Mouse (Mus musculus) urinary bladder, postnatal 10 days (tissue): ENCODE data around the gene Zfp358.
A peak's percentile ranks its signal among the peaks of the same experiment; 100 is the strongest.

Experiments used
- DNase-seq: peaks from one replicate; pipeline ENCODE4 v3.0.0; 2022; ENCODE audit warnings: low spot score

Gene Zfp358

DNA sequence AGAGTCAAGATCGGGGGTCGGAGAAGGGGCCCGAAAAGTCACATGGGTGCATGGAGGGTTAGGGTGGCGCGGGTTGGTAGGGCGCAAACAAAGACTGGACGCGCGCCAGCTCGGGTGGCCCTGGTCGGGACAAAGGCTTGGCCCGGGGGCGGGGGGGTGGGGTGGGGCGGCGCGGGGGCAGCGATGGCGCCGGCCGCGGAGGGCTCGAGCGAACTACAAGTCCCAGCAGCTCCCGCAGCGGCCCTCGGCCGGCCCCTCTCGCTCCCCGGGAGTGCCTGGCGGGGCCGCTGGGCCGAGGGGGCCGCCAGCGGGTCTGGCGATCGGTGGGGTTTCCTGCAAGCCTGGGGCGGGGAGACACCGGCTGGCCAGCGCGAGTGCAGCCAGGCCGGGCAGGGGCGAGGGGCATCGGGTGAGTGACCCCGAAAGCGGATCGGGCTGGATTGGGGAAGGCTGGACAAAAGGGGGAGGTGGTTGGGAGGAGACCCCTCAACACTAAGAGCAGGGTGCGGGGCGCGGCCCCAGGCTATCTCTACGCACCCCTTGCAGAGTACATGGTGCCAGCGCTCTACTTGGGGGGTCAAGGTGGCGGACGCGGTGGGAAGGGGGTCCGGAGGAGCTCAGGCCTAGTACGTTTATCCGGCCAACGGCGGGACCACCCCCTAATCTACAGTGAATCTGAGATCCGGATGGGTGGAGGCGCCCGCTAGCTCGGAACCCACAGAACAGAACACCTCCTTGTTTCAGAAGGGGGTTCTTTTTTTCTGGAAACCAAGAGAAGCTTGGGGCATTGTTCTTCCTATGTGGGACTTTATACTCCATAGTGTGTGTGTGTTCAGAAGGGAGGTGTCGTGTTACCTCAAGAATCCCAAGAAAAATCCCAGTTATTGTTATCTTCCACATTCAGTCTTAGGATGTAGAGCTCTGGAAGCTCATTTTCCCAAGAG, at the start of gene Zfp358:
Zfp358 (plus strand) TSS at position 238 of the 944 bp plus-strand sequence.
- no peak for DNase-seq

DNA sequence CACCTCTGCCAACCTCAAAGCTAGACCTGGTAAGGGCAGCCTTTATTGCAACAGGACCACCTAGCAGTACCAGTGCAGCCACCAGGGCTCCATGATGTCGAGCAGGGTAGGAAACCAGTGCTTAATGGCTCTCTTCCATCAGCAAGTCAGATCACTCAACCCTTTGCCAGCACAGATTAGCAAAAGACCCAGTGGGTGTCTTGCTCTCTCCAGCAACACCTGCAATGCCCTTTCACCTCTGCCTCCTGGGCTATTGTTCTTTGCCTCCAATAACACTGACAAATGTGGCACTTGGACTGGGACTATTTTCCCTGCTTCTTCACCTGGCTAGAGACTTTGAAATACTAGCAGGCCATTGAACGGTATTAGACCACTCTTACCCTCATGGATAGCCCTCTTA, 43.7 kb upstream of the Zfp358 start:
- DNase-seq: no peak

DNA sequence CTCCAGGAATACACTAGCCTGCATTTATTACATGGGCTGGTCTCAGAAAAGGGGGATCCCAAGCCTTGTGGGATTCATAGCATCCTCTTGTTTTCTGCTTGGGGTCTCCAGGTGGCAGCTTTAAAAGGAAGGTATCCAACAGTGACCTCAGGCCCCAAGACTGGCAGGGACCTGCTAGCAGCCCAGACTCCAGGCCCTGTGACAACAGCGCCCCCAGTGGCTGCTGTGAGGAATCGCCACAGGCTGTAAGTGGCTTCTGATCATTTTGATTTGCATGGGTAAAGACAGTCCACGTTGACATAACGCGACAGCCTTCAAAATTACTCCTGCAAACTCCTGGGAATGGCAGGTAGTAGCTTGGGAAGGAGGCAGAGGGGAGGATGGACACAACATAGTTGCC, 42.3 kb upstream of the Zfp358 start:
- no peak for DNase-seq

DNA sequence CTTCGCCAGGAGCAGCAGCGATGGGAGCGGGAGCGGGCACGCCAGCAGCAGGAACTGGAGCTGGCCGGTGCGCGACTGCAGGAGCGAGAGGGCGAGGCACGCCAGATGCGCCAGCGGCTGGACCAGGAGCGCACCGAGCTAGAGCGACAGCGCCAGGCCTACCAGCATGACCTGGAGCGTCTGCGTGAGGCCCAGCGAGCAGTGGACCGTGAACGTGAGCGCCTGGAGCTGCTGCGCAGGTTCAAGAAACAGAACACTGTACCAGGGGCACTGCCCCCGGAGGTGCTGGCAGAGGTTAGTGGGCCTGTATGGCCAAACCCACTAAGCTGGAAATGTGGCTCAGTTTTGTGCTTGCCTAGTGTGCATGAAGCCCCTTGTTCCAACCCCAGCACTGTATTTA, 40.9 kb upstream of the Zfp358 start:
- no peak for DNase-seq

DNA sequence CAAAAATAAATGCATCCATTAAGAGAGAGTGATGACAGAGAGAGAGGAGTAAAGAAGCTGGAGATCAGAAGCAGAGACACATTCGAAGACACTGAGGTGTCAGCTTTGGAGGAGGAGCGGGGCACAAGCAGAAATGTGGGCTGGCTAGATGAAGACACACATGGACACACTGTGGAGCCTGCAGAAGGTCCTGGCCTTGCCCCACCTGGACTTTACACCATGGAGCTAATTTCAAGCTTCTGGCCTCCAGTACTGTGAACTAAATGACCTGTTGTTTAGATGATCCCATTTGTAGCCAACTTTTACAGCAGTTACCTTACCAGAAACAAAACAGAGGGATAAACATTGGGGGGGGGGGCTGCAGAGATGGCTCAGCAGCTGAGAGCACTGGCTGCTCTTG, 29.7 kb upstream of the Zfp358 start:
- no peak for DNase-seq

DNA sequence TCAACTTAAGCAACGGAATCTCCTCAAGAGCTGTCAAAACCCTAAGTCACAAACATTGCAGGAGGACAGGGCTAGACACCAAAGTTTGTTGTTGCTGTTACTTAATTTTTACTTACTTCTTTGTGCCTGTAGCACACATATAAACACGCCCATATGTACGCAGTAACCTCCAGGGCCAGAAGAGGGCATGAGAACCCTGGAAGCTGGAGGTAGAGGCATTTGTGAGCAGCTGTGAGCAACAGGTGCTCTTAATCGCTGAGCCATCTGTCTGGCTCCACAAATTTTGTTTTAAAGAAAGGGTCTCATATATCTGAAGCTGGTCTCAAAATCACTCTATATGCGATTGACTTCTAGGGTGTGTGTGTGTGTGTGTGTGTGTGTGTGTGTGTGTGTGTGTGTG, 28.6 kb upstream of the Zfp358 start:
- DNase-seq: no peak

DNA sequence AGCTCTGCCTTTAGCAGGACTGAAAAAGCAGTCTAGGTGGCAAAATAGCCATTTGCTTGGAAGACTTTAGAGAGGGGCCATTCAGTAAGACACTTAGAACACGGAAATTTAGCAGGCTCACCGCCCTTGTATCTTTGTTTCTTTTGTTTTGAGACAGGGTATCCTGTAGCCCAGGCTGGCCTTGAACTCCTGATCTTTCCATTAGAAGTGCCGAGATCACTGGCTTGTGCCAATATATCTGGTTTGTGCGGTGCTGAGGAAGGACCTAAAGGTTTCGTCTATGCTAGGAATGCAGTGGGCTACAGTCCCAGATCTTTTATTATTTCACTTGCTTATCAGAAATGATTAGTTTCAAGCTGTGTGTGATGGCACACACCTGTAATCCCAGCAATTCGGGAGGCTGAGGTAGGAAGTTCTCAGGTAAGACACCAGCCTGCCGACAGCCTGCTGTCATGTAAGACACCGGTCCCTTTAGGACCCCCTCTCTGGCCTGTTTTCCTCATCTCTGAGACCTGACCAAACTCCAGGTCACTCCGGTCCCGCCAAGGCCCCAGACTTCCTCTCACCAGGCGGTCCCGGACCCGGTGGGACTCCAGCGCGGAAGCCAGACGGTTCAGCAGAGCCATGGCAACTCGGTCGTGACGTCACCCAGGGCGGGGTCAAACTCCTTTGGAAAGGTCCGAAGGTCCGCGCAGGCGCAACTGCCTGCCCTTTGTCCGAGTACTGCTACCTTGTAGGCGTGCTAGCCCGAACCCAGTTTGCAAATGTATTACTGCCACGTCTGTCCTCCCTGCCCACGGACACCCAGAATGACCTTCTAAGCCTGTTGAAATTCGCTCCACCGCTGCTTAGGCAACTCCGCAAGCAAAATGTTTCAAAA, 25.7 kb upstream of the Zfp358 start, which contains the start of gene Pex11g:
Pex11g (minus strand) TSS at position 675 of the 880 bp plus-strand sequence.
- peak; percentile 95 for DNase-seq

DNA sequence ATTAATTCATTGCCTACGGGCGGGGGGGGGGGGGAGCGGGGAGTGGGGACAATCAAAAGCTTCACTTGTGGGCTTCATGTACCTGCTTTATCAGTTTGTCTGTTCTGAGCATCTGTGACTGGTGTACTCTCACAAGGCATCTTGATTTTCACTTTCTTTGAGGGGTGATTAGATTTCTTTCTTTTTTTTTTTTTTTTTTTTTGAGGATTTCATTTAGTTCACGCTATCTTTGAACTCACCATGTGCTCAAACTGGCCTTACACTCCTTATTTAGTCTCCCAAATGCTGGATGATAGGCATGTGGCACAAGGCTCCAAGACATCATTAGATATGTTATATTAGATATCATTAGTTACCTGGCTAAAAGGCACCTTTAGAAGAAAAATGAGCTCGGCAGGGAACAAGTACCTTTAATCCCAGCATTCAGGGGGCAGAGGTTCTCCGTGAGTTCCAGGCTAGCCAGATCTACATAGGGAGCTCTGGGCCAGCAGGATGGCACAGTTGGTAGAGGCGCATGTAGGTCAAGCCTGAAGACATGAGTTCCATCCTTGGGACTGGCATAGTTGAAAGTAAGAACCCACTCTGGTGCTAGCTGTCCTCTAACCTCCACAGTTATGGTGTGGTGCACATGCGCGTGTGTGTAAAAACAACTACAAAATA, 24.9 kb upstream of the Zfp358 start:
- DNase-seq: no peak

DNA sequence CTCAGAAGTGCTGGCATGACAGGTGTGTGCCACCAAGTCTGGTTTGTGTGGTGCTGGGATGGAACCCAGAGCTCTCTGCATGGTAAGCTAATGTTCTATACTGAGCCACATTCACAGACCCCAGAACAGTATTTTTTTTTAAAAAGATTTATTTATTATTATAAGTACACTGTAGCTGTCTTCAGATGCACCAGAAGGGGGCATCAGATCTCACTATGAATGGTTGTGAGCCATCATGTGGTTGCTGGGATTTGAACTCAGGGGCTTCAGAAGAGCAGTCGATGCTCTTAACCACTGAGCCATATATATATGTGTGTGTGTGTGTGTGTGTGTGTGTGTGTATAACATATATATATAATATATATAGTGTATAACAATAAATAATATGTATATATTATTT, 24.1 kb upstream of the Zfp358 start:
- no peak for DNase-seq

DNA sequence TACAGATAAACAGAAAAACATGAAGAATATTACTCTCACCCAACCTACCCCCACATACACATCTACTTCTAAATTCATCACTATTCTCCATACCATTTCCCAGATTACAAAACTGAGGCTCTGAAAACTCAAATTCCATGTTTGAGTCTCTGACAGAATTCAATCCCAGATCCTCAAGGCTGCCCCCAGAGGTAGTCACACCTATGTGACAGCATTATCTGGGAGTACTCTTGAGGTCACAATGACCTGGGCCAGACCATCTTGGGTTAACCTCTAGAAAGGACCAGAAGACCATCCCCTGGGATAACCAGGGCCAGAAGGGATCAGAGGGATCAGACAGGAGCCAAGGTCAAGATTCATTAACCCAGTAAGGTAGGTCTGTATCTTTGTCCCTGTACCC, 22.4 kb upstream of the Zfp358 start, which contains the start of gene Tex45:
Tex45 (plus strand) TSS at position 301 of the 400 bp plus-strand sequence.
- DNase-seq: no peak

DNA sequence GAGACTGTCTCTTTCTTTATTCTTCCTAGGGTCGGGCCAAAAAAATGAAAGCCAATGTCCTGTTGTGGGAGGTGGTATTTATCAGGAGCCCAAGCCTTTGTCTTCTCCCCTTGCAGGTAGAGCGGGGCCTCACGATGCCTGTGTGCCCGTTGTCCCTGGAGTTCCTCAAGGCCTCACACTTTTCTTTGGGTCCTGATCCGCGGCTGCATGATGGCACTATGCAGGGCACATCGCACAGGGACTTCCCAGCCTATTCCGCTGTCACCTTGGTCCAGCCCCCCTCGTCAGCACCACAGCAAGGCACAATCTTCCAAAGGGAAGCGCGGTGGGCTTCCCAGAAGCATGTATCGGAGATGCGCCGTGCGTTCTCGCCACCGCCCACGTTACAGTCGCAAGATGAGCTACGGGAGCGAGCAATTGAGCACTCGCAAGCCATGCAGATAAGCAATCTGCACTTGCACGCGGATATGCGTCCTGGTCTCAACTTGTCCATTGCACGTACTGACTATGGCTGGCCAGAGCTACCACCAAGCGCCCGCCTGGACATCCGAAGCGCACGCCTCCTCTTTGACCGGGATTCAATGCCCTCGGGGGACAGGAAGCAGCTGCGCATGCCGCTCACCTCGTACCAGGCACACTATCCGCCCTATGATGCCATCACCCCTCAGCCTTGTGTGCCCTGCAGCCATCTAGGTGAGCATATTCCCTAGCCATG, 17.1 kb upstream of the Zfp358 start:
- DNase-seq: no peak

DNA sequence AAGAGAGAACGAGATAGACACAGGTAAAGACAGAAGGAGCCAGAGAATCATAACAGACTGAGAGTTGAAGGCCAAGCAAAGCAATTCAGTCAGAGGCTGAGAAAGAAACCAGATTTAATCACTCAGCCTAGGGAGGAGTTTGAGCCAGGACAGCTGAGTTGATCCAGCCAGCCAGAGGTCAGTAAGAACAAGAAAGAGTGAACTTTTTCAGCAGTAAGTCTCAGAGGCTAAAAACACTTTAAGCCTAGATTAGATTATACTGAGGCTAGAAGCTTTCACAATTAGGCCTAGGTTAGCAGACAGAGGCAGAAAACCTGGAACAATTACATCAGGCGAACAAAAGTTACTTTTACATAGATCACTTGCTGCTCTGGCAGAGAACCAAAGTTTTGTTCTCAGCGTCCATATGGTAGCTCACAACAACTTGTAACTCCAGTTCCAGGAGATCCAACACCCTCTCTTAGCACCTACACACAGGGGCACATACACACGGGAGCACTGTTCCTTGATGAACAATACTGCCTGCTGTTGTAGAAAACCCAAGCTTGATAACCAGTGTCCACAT, 12.6 kb upstream of the Zfp358 start:
- DNase-seq: no peak

DNA sequence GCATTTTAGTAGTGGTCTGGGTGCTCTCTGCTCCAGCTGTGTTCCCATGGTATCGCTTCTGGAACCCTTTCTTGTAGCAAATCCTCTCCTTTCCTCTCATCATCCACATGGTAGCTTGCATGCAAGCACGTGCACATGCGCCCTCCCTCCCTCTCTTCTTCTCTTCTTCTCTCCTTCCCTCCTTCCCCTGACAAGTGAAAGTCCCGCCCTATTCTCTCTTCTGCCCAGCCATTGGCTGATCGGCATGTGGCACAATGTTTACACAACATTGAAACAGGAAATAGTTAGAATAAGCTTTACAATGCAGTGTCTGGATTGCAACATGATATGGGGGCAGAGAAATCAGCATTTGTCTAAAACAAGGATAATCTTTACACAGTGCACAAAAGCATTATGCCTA, 11.3 kb upstream of the Zfp358 start:
- no peak for DNase-seq

DNA sequence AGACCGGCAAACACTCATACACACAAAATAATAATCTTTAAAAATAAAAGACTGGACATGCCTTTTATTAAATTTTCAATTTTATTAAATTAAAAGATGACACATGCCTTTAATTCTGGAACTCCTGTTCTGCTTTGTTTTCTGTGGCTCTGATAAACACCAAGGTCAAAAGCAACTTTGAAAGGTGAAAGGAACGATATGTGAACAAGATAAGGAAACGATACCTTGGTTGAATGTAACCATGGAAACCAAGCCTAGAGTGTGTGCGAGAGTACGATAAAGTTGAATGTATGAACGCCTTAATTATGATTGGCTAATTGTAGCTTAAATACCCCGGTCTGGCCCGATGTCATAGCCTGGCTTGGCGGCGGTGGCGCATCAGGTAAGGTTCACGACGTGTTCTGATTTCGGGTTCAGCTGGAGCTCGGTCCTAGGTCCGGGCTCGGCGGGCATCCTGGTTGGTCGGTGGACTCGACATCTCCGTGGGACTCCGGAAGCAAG, 10.6 kb upstream of the Zfp358 start:
- DNase-seq: no peak

DNA sequence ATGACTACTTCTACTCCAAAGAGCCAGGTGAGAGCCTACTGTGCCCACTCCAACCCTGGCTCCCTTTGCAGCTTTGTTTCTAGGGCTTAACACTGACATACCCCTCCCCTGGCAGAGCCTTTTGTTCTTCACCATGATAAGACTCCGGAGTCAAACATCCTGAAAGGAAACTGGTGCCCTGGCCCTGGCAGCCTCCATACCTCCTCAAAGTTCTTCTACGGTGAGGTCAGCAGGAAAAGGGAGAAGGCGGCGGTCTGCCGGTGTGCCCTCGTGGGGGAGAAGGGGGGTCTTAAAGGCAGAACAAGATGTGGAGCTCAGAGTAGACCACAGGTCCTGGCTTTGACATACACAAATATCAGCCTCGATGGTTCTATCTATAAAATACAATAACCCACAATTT, 9.4 kb upstream of the Zfp358 start:
- DNase-seq: no peak

DNA sequence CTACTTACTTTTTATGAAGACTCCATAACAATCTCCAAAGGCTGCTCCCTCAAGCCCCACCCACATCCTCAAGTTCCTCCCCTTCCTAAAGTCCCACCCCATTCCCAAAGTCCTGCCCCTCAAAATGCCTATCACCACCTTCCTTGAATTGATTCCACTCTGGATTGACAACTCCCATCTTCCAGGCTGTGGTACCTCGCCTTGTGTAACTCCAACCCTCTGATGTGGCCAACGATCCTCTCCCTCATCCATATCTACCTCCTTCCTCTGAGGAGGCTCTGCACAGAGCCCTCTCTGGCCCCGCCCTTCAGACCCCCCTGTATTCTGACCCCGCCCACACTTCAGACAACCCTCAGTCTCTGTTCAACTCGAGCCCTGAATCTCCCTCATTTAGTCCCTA, 7.7 kb upstream of the Zfp358 start:
- DNase-seq: no peak

DNA sequence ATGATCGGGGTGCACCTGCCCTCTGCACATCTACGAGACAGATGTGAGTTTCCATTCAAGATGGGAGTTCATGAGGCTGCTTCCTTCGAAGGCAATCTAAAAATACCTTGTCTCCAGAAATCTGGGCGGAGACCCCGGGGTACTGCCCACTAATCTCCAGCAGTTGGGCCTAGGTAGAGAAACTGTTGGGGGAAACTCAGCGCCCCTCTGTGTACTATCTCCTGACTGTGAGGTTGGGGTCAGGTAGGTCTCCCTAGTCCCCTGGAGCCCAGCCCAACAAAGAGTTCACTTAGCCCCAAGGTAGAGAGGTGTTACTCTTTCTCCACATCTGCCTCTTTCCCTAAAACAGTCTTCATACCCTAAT, 889 bp downstream of the Zfp358 start:
- DNase-seq: no peak

DNA sequence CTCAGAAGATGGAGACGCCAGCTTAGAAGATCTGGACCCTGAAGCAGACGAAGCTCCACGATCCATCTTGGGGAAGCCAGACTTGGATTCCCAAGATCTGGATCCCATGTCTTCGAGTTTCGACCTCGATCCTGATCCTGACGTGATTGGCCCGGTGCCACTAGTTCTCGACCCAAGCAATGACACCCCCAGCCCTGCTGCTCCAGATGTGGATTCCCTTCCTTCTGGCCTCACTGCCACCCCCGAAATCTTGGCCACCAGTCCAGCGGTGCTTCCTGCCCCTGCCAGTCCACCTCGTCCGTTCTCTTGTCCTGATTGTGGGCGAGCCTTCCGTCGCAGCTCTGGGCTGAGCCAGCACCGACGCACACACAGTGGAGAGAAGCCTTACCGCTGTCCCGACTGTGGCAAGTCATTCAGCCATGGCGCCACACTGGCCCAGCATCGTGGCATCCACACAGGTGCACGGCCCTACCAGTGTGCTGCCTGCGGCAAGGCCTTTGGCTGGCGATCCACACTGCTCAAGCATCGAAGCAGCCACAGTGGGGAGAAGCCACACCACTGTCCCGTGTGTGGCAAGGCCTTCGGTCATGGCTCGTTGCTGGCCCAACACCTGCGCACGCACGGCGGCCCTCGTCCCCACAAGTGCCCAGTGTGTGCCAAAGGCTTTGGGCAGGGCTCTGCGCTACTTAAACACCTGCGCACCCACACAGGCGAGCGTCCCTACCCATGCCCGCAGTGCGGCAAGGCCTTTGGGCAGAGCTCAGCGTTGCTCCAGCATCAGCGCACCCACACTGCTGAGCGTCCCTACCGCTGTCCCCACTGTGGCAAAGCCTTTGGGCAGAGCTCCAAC, 2.9 kb downstream of the Zfp358 start:
- DNase-seq: no peak

DNA sequence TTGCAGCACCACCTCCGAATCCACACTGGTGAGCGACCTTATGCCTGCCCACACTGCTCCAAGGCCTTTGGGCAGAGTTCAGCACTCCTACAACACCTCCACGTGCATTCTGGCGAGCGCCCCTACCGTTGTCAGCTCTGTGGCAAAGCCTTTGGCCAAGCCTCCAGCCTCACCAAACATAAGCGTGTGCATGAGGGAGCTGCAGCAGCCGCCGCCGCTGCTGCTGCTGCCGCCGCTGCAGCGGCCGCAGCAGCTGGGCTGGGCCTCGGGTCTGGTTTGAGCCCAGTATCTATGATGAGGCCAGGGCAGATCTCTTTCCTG, 3.5 kb downstream of the Zfp358 start:
- no peak for DNase-seq

DNA sequence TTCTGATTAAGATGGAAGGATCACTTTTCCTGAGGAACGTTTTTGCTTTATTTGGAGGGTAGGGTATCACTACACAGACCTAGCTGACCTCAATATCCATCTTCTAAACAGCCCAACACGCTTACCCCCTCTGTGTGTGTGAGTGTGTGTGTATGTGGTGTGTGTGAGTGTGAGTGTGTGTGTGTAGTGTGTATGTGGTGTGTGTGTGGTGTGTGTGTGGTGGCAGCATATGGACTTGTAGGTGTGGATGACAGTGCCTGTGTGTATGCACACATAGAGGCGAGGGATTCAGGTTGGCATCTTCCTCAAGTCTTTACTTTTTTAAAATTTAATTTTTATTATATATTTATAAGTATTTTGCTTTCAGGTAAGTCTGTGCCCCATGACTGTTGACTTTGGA, 5.6 kb downstream of the Zfp358 start:
- DNase-seq: no peak
